Comparison of ENCODE assay signal across 19 mouse cellular contexts in the genomic region with DNA sequence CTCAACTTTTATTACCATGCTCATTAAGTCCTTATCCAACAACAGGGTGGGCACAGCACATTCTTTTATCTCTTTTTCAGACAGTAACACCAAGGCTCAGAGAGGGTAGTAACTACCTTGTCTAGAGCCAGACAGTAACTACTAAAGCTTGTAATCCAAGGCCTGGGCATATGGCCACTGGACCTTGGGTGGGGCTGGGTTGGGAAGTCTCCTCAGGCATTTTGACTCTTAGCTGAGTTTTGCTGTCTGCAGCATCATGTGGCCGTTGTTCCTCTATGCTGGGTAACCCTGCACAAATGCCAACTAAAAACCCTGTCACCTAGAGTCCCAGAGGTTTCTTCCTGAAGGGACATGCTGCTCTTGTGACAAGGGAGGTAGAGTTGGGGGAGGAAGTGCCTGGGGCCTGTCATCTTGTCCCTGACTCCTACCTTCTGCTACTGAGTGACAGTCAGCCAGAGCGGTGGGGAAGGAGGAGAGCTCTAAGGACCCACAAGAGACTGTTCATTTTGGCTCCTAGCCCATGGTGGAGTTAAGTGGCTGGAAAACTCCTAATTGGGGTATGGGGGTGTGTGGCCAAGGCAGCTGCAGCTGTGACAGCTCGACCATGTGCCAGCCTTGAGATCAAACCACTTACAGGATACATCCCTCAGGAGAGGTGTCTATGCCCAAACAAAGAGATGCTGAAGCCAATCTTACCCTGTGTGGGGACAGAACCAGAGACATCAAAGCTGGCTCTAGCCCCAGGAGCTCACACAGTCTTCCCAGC.
DNase-seq lines count a peak whose midpoint lies in the region; ATAC-seq and TF ChIP-seq lines count a peak whose summit lies in the region.
"Had no signal": no experiment of that assay in that cellular context is flagged by ENCODE, and none has a peak within 500 bp of the region (broad histone marks: within the 10 kb centered on the region; RNA-seq: fewer than 3 reads in every experiment).

No protein-coding gene starts in this region.

- no peaks in the 10 kb centered on the region; the same call in 1 of the 2 replicates for H3K4me1 ChIP-seq in forebrain, embryonic 14.5 days (ENCODE audit: control insufficient read depth, insufficient read depth, low read length)
- no peaks in the 10 kb centered on the region for H3K4me1 ChIP-seq in forebrain, embryonic 12.5 days
- H3K4me1 ChIP-seq in heart, adult 2 months (ENCODE audit: control insufficient read depth, insufficient read depth, low read length), result no peaks in the 10 kb centered on the region; the same call in 1 of the 2 replicates
- H3K4me1 ChIP-seq in neural tube, embryonic 13.5 days (replicated peaks), result peaks cover 21% of the 10 kb centered on the region
- H3K4me1 ChIP-seq in neural tube, embryonic 15.5 days, result peaks cover 15% of the 10 kb centered on the region
- no peaks in the 10 kb centered on the region for H3K4me1 ChIP-seq in midbrain, embryonic 15.5 days

- H3K9ac ChIP-seq in forebrain, embryonic 14.5 days (ENCODE audit: low read length), result no peak overlapping the region
- H3K9ac ChIP-seq in forebrain, embryonic 12.5 days, result no peak overlapping the region
- no peak overlapping the region for H3K9ac ChIP-seq in heart, adult 2 months (ENCODE audit: low read depth, low read length)
- no peak overlapping the region for H3K9ac ChIP-seq in neural tube, embryonic 13.5 days
- no peak overlapping the region for H3K9ac ChIP-seq in neural tube, embryonic 15.5 days (replicated peaks)
- no peak overlapping the region for H3K9ac ChIP-seq in midbrain, embryonic 15.5 days

- H3K4me2 ChIP-seq in forebrain, embryonic 14.5 days (ENCODE audit: low read length), result no peak overlapping the region
- H3K4me2 ChIP-seq in forebrain, embryonic 12.5 days, result no peak overlapping the region
- no peak overlapping the region for H3K4me2 ChIP-seq in neural tube, embryonic 13.5 days
- no peak overlapping the region for H3K4me2 ChIP-seq in neural tube, embryonic 15.5 days
- no peak overlapping the region for H3K4me2 ChIP-seq in midbrain, embryonic 15.5 days
- H3K4me2 ChIP-seq: liver, embryonic 11.5 days had no signal

- no peak for TF ChIP-seq EP300 in heart, adult 2 months (IDR thresholded peaks at IDR 0.05; ENCODE audit: insufficient read depth, low read depth, low read length)

- H3K4me3 ChIP-seq in forebrain, embryonic 14.5 days (ENCODE audit: low read depth, low read length), result no peak overlapping the region
- H3K4me3 ChIP-seq in forebrain, embryonic 12.5 days (replicated peaks), result no peak overlapping the region
- no peak overlapping the region for H3K4me3 ChIP-seq in heart, adult 2 months
- no peak overlapping the region for H3K4me3 ChIP-seq in neural tube, embryonic 13.5 days
- no peak overlapping the region for H3K4me3 ChIP-seq in neural tube, embryonic 15.5 days (replicated peaks)
- no peak overlapping the region for H3K4me3 ChIP-seq in midbrain, embryonic 15.5 days
- H3K4me3 ChIP-seq: limb, embryonic 10.5 days had no signal

- TF ChIP-seq POLR2A in heart, adult 2 months (IDR thresholded peaks at IDR 0.05; ENCODE audit: insufficient read depth, low read depth, low read length), result no peak

- DNase-seq in forebrain, embryonic 14.5 days (ENCODE audit: low spot score), result peak; percentile 80
- no peak for DNase-seq in heart, adult 2 months
- DNase-seq in heart, postnatal 4 days, result no peak
- no peak for DNase-seq in thymus, postnatal 14 days
- DNase-seq: adrenal gland, postnatal 10 days; B cell, adult 2 months; cerebellum, adult 9-10 months; kidney, postnatal 4 days; layer of hippocampus, postnatal 36 days; lung, adult 2 months; lung, postnatal 36 days; thymus, postnatal 36 days had no signal

- H3K9me3 ChIP-seq in forebrain, embryonic 14.5 days (replicated peaks; ENCODE audit: control insufficient read depth, low read length), result no peaks in the 10 kb centered on the region
- H3K9me3 ChIP-seq in forebrain, embryonic 12.5 days, result no peaks in the 10 kb centered on the region
- H3K9me3 ChIP-seq in neural tube, embryonic 13.5 days, result no peaks in the 10 kb centered on the region
- H3K9me3 ChIP-seq in neural tube, embryonic 15.5 days (replicated peaks), result no peaks in the 10 kb centered on the region
- H3K9me3 ChIP-seq in midbrain, embryonic 15.5 days, result no peaks in the 10 kb centered on the region
- H3K9me3 ChIP-seq: limb, embryonic 10.5 days had no signal

- no peaks in the 10 kb centered on the region for H3K27me3 ChIP-seq in forebrain, embryonic 14.5 days (replicated peaks; ENCODE audit: control insufficient read depth, insufficient read depth, low read length)
- no peaks in the 10 kb centered on the region for H3K27me3 ChIP-seq in forebrain, embryonic 12.5 days
- no peaks in the 10 kb centered on the region for H3K27me3 ChIP-seq in heart, adult 2 months (ENCODE audit: control insufficient read depth, insufficient read depth, low read length)
- peaks cover 4% of the 10 kb centered on the region; the same call in 1 of the 2 replicates for H3K27me3 ChIP-seq in neural tube, embryonic 13.5 days
- no peaks in the 10 kb centered on the region for H3K27me3 ChIP-seq in neural tube, embryonic 15.5 days (replicated peaks)
- H3K27me3 ChIP-seq in midbrain, embryonic 15.5 days (replicated peaks), result no peaks in the 10 kb centered on the region

- no peak overlapping the region for H3K27ac ChIP-seq in forebrain, embryonic 14.5 days (ENCODE audit: low read depth, low read length)
- no peak overlapping the region for H3K27ac ChIP-seq in forebrain, embryonic 12.5 days
- peak overlapping the region; percentile 20 for H3K27ac ChIP-seq in heart, adult 2 months
- 0 out of 2 replicates have a peak overlapping the region, but pooled peaks have one; percentile 2 for H3K27ac ChIP-seq in neural tube, embryonic 13.5 days (replicated peaks)
- no peak overlapping the region for H3K27ac ChIP-seq in neural tube, embryonic 15.5 days (replicated peaks)
- H3K27ac ChIP-seq in midbrain, embryonic 15.5 days, result no peak overlapping the region
- H3K27ac ChIP-seq: limb, embryonic 10.5 days had no signal

- H3K36me3 ChIP-seq in forebrain, embryonic 14.5 days (ENCODE audit: control insufficient read depth, insufficient read depth, low read length), result no peaks in the 10 kb centered on the region
- no peaks in the 10 kb centered on the region for H3K36me3 ChIP-seq in forebrain, embryonic 12.5 days (replicated peaks)
- no peaks in the 10 kb centered on the region for H3K36me3 ChIP-seq in heart, adult 2 months (ENCODE audit: control insufficient read depth, insufficient read depth, low read length)
- no peaks in the 10 kb centered on the region for H3K36me3 ChIP-seq in neural tube, embryonic 13.5 days
- no peaks in the 10 kb centered on the region for H3K36me3 ChIP-seq in neural tube, embryonic 15.5 days
- H3K36me3 ChIP-seq in midbrain, embryonic 15.5 days (replicated peaks), result no peaks in the 10 kb centered on the region
- H3K36me3 ChIP-seq: limb, embryonic 10.5 days had no signal

- TF ChIP-seq CTCF in heart, adult 2 months (IDR thresholded peaks at IDR 0.05), result no peak

- intact Hi-C loops in heart, adult 2 months (cut with DNase I), result no loop called here

- peak; percentile 72 for ATAC-seq in forebrain, embryonic 14.5 days
- no peak for ATAC-seq in forebrain, embryonic 12.5 days (ENCODE audit: low FRiP score)
- peak; percentile 59; the same call in 1 of the 2 replicates for ATAC-seq in neural tube, embryonic 13.5 days (ENCODE audit: low read depth)
- no peak for ATAC-seq in neural tube, embryonic 15.5 days (ENCODE audit: low FRiP score)
- 0 out of 2 replicates have a peak, but pooled peaks have one; percentile 30 for ATAC-seq in midbrain, embryonic 15.5 days (replicated peaks)
- ATAC-seq: inflammation-experienced regulatory T-cells, adult 6 months had no signal

- no peaks in the 10 kb centered on the region for H3K79me2 ChIP-seq in heart, adult 2 months (replicated peaks; ENCODE audit: control insufficient read depth, insufficient read depth, low read length)

- 41% methylated on average over 3 of the region's 3 CpGs for WGBS in forebrain, embryonic 14.5 days
- 64% methylated on average over 3 of the region's 3 CpGs for WGBS in forebrain, embryonic 12.5 days
- 40% methylated on average over 3 of the region's 3 CpGs for WGBS in heart, adult 2 months
- WGBS in neural tube, embryonic 13.5 days, result 46% methylated on average over 3 of the region's 3 CpGs
- WGBS in neural tube, embryonic 15.5 days, result 36% methylated on average over 3 of the region's 3 CpGs
- WGBS in midbrain, embryonic 15.5 days, result 51% methylated on average over 3 of the region's 3 CpGs

Comparison
In these comparisons a context has a peak if more than half of its experiments do, and no peak if none do; other contexts are left out.
1. ATAC-seq: peak in forebrain, embryonic 14.5 days (single experiment), neural tube, embryonic 13.5 days (single experiment) and midbrain, embryonic 15.5 days (single experiment); none in forebrain, embryonic 12.5 days (single experiment) and neural tube, embryonic 15.5 days (single experiment).
2. H3K27ac ChIP-seq: peak in heart, adult 2 months (single experiment) and neural tube, embryonic 13.5 days (single experiment); none in forebrain, embryonic 14.5 days (single experiment), forebrain, embryonic 12.5 days (single experiment), neural tube, embryonic 15.5 days (single experiment) and midbrain, embryonic 15.5 days (single experiment).